Mouse (Mus musculus) MEL (cell line): ENCODE measurements around the gene Oscp1.

ENCODE experiments used
- KAT2A ChIP-seq: conservative IDR thresholded peaks from 2 replicates; pipeline ENCODE4 v1.6.1; 2012; ENCODE audit warnings: low read depth, low read length, improper control_type of control experiment, inconsistent platforms
- MYB ChIP-seq: IDR thresholded peaks from 2 replicates; pipeline ENCODE4 v1.6.1; 2011; ENCODE audit warnings: mild to moderate bottlenecking, low read depth, low read length, improper control_type of control experiment
- NELFE ChIP-seq: IDR thresholded peaks from 2 replicates; pipeline ENCODE4 v1.6.1; 2011; ENCODE audit warnings: low read depth, low read length, improper control_type of control experiment
- POLR2A ChIP-seq, 2 experiments: IDR thresholded peaks; 2 replicates each; pipeline ENCODE4 v1.6.1; 2011 to 2012; ENCODE audit warnings: low read length in 2 of 2, mild to moderate bottlenecking in 2 of 2, control low read depth in 1 of 2, improper control_type of control experiment in 1 of 2, low read depth in 1 of 2, moderate library complexity in 1 of 2; ENCODE audit not compliant: control insufficient read depth in 1 of 2, insufficient read depth in 1 of 2, poor library complexity in 1 of 2
- UBTF ChIP-seq: IDR thresholded peaks from 2 replicates; pipeline ENCODE4 v1.6.1; 2012; ENCODE audit warnings: low read depth, mild to moderate bottlenecking, inconsistent platforms, low read length, improper control_type of control experiment, moderate library complexity, borderline replicate concordance; ENCODE audit not compliant: insufficient read depth

DNA sequence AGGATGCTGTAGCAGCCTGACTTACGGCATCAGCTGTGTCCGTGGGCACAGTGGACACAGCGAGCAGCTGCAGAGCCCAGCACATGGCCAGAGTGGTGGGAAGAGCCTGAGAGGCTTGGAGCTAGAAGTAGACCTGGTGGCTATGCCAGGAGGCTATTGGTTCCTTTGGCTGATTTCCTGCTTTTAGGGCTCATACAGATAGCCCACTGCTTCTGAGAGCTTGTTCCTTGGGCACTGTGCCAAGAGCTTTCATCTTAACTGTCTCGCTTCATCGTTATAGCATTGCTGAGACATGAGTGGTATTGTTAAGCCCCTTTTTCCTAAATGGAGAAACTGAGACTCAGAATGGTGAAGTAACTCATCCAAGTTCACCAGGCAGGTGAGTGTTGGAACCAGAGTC, 32.6 kb upstream of the Oscp1 start:
- TF ChIP-seq MYB = no peak
- no peak for TF ChIP-seq KAT2A
- no peak for TF ChIP-seq POLR2A (IDR thresholded peaks at IDR 0.05; ENCODE audit: control insufficient read depth in 1 of 2, insufficient read depth in 1 of 2, low read depth in 1 of 2, low read length in 2 of 2, poor library complexity in 1 of 2)
- no peak for TF ChIP-seq NELFE
- no peak for TF ChIP-seq UBTF
